Mouse (Mus musculus): Measurements from ENCODE around the gene Ptprm. TPM values are rescaled to one million over a fixed set of nuclear protein-coding genes. Genes with fewer than 3 reads are reported as not detected.

Gene Ptprm
- polyA plus RNA-seq, 1 experiment from 2014 or later: 1.0 TPM

DNA sequence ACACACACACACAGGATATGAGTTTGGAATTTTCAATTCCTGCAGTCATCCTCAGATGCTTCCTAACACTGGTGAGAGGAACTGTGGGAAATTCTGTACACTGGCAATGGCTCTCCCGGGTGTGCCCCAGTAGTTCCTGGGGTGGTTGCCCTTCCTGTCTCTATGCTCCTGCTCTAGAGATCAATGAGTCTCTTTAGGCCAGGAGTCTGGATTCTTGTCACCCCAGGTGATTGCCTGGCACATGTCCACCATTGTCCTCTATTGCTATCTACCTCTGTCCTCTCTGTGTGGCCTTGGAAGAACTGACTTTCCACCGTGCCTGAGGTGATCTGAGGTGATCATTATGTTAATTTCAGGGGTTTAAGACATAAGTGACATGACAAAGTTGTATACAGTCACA, 10.8 kb downstream of the Ptprm start:
- Histone ChIP-seq H3K36me3 (no peaks in the 10 kb centered on the region), H3K4me1 (replicated peaks) (no peaks in the 10 kb centered on the region), H3K9ac (no peak overlapping the region), H3K4me3 (replicated peaks) (no peak overlapping the region), H3K27ac (no peak overlapping the region), H3K4me2 (no peak overlapping the region), H3K9me3 (replicated peaks) (no peaks in the 10 kb centered on the region), H3K27me3 (no peaks in the 10 kb centered on the region)
- ATAC-seq (ENCODE audit: low read depth) (no peak), DNase-seq (no peak)
- 58% methylated on average over 2 of the region's 2 CpGs for WGBS (ENCODE audit: insufficient replicate concordance)

DNA sequence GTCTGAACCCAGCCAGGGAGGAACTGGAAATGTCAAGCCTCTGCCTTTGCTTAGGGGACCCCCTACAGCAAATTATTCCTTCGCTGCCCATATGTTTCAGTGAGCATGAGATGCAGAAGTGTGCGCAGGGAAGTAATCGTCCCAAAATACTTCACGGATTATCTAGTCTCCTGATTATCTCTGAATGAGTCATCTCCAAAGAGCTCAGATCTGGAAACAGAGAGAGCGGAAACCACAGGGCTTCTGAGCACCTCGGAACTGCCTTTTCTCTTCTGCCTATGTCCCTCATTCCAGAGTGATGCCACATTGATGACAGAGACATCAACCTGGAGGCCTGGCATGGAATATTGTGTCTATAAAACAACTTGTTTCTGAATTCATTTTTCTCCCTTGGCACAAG, 11.3 kb downstream of the Ptprm start:
- WGBS (ENCODE audit: insufficient replicate concordance): 62% methylated on average over 6 of the region's 6 CpGs
- H3K9me3 ChIP-seq (replicated peaks): no peaks in the 10 kb centered on the region
- ATAC-seq (ENCODE audit: low read depth): no peak

DNA sequence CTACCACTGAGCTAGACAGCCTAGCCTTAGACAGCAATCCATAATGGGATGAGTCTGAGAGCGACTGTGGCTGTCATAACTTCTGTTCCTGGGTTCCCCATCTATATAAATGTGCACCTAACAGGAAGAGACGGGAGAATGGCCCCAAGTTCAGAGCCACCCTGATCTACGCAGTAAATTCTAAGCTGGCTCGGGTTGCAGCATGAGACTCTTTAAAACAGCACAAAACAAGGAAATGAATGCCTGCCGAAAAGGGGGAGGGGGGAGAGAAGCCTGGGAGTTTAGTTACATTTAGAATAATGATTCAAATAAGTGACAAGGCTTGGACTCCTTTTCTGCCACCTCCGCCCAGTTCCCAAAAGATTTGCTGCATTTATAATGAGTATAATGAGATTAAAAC, 13.9 kb downstream of the Ptprm start:
- no peak overlapping the region for H3K4me3 ChIP-seq (replicated peaks)
- H3K27ac ChIP-seq: no peak overlapping the region
- H3K9ac ChIP-seq: no peak overlapping the region
- no peaks in the 10 kb centered on the region for H3K36me3 ChIP-seq
- no peak overlapping the region for H3K4me2 ChIP-seq
- 71% methylated on average over 6 of the region's 6 CpGs for WGBS (ENCODE audit: insufficient replicate concordance)
- ATAC-seq (ENCODE audit: low read depth) (no peak), DNase-seq (no peak)
- H3K27me3 ChIP-seq: no peaks in the 10 kb centered on the region
- no peaks in the 10 kb centered on the region for H3K9me3 ChIP-seq (replicated peaks)
- no peaks in the 10 kb centered on the region for H3K4me1 ChIP-seq (replicated peaks)

More for the DNA sequence above, 11.3 kb downstream of the Ptprm start:
- Histone ChIP-seq H3K36me3 (no peaks in the 10 kb centered on the region), H3K4me1 (replicated peaks) (no peaks in the 10 kb centered on the region), H3K27ac (no peak overlapping the region), H3K4me2 (no peak overlapping the region), H3K27me3 (no peaks in the 10 kb centered on the region), H3K4me3 (replicated peaks) (no peak overlapping the region), H3K9ac (no peak overlapping the region)
- DNase-seq: no peak

DNA sequence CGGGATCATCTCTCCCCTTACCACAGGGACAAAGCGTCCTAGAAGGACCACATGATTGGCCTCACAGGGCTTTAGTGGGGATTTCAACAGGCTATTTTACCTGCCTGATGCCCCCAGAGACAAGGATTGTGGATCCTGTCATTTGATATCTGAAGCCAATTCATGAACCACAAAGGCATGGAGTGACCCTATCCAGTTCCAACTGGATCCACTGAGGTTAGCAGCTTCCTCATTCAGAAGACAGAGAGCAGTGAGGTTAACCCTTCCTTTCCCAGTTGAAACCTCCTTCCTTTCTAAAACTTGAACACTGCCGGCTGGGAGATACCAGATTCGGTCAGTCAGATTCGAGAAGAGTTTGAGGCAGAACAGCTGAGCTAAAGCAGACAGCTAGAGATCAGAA, 14.7 kb downstream of the Ptprm start:
- ATAC-seq (ENCODE audit: low read depth): no peak
- no peak for DNase-seq
- Histone ChIP-seq H3K4me3 (replicated peaks) (no peak overlapping the region), H3K9me3 (replicated peaks) (no peaks in the 10 kb centered on the region), H3K36me3 (no peaks in the 10 kb centered on the region), H3K9ac (no peak overlapping the region), H3K4me1 (replicated peaks) (no peaks in the 10 kb centered on the region), H3K27me3 (no peaks in the 10 kb centered on the region), H3K4me2 (no peak overlapping the region), H3K27ac (no peak overlapping the region)
- 57% methylated on average over 5 of the region's 5 CpGs for WGBS (ENCODE audit: insufficient replicate concordance)

DNA sequence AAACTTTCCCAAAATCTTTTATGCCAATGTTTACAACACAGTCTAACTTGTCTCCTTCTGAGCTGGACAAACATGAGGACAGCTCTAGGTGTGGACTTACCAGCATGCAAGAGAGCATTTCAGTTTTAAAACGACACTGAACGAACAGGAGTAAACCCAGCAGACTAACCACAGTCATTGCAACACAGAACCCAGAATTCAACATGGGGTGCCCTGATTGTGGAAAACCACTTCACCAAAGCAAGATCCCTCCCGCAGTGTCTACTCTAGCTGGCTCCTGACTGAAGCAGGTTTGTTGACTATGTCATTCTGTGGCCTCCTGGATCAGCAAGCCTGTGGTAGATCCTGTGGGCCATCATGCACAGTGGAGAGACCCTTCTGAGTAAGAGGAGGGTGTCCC, 19.9 kb downstream of the Ptprm start:
- DNase-seq: no peak
- no peaks in the 10 kb centered on the region for H3K4me1 ChIP-seq (replicated peaks)
- H3K4me3 ChIP-seq (replicated peaks): no peak overlapping the region
- ATAC-seq (ENCODE audit: low read depth): no peak
- no peaks in the 10 kb centered on the region for H3K9me3 ChIP-seq (replicated peaks)
- no peaks in the 10 kb centered on the region for H3K36me3 ChIP-seq
- H3K9ac ChIP-seq: no peak overlapping the region
- H3K27me3 ChIP-seq: no peaks in the 10 kb centered on the region
- WGBS (ENCODE audit: insufficient replicate concordance): 37% methylated on average over 3 of the region's 3 CpGs
- no peak overlapping the region for H3K27ac ChIP-seq
- H3K4me2 ChIP-seq: no peak overlapping the region

DNA sequence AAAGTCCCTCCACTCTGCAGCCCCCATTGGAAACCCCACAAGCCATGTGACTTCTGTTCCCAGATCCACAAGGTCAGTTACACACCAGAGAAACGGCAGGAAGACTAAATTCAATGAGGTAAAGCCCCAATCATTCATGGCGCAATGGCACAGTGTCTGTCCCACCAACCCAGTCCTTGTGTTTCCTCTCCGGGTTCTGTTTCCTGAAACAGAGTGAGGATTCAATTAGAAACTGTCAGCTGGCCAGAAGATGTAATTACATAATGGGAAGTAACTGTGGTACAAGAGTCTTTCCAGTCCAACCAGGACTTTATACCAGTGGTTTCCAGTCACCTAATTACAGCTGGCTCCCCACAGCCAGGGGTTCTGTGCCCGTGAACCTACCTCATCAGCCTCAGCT, 24.8 kb downstream of the Ptprm start:
- ATAC-seq (ENCODE audit: low read depth): no peak
- Histone ChIP-seq H3K9ac (no peak overlapping the region), H3K27me3 (no peaks in the 10 kb centered on the region), H3K4me1 (replicated peaks) (no peaks in the 10 kb centered on the region), H3K4me2 (no peak overlapping the region), H3K4me3 (replicated peaks) (no peak overlapping the region), H3K36me3 (no peaks in the 10 kb centered on the region), H3K9me3 (replicated peaks) (no peaks in the 10 kb centered on the region), H3K27ac (no peak overlapping the region)
- DNase-seq: no peak
- 24% methylated on average over 4 of the region's 4 CpGs for WGBS (ENCODE audit: insufficient replicate concordance)

DNA sequence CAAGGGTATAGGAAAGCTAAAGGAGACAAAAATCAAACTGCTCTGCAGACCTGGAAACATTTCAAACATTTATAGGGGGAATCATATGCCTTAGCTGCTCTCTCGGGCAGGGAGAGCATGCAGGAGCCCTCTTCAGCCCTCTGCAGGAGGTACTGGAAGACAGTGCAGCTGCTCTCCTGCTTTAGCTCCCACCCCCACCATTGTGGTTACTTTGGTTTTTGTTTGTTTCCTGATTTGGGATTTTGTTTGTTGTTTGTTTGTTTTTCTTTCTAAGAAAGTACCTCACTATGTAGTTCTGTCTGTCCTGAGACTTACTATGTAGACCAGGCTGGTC, 29.8 kb downstream of the Ptprm start:
- H3K9me3 ChIP-seq (replicated peaks): no peaks in the 10 kb centered on the region
- H3K27ac ChIP-seq: no peak overlapping the region
- 38% methylated on average over 1 of the region's 1 CpGs for WGBS (ENCODE audit: insufficient replicate concordance)
- no peak for DNase-seq
- no peak for ATAC-seq (ENCODE audit: low read depth)
- H3K4me1 ChIP-seq (replicated peaks): no peaks in the 10 kb centered on the region
- H3K9ac ChIP-seq: no peak overlapping the region
- H3K27me3 ChIP-seq: no peaks in the 10 kb centered on the region
- no peak overlapping the region for H3K4me2 ChIP-seq
- H3K4me3 ChIP-seq (replicated peaks): no peak overlapping the region
- H3K36me3 ChIP-seq: no peaks in the 10 kb centered on the region

DNA sequence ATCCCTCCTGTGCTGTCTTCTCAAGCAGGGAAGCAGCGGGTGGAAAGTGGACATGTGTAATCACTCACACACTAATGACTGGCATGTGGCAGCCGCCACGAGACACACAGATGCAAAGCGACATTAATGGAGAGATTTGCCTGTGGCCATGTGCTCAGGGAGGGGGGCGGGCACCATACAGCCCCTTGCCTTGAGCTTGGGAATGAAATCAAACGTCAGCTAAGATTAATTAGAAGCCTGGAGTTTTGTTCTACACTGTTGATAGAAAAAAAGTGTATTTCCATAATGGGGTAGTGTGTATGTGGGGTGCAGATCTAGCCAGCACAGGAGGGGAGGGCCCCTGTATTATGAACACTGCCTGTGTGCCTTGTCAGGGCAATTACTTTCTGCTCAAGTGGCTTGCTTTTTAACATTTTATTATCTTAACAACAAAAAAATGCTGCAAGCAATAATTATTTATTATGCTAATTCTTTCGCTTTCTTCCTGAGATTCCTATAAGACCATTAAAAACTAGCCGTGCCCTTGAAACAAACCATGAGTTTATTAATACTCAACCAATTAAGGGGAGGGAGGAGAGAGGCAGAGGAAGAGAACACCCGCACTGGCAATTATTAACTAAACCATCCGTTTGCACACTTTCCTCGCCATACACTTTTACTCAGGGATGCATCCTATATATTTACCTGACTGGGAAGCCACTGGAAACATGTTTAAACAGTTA, 30.3 kb downstream of the Ptprm start:
- Histone ChIP-seq H3K4me3 (replicated peaks) (no peak overlapping the region), H3K9ac (no peak overlapping the region), H3K27ac (no peak overlapping the region), H3K4me2 (no peak overlapping the region), H3K9me3 (replicated peaks) (no peaks in the 10 kb centered on the region), H3K27me3 (no peaks in the 10 kb centered on the region), H3K4me1 (replicated peaks) (no peaks in the 10 kb centered on the region), H3K36me3 (no peaks in the 10 kb centered on the region)
- 61% methylated on average over 11 of the region's 11 CpGs for WGBS (ENCODE audit: insufficient replicate concordance)
- ATAC-seq (ENCODE audit: low read depth) (no peak), DNase-seq (no peak)

DNA sequence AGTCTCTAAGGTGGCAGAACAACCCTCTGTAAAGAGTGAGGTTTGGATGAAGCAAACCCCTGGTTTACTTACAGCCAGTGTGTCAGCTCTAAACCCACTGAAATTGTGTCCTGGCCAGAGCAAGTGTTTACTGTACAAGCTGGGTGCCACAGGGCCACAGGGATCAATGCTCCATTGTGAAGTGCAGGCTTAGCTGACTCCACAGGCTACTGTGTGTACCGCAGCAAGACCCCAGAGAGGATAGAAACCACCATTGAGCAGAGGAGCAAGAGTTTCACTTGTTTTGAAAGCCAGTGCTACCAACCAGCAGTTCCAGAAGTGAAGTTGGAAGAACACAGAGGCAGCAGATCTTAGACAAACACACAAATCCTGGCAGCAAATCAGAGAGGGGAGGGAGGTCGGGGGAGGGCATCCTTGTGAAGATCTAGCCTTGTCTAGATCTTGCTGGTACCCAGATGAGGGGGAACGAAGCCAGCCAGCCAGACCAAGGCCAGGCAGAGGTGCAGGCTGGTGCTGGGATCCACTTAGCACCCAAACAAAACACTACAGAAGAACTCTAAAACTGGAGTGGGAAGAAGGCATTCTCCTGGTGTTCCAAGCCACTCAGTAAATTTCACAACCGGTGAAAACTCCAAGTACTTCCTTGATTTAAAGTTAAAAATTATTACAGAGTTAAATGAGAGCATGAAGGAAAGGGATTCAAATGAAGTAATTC, 39.6 kb downstream of the Ptprm start:
- DNase-seq (no peak), ATAC-seq (ENCODE audit: low read depth) (no peak)
- Histone ChIP-seq H3K4me1 (replicated peaks) (no peaks in the 10 kb centered on the region), H3K9me3 (replicated peaks) (no peaks in the 10 kb centered on the region), H3K4me2 (no peak overlapping the region), H3K27ac (no peak overlapping the region), H3K4me3 (replicated peaks) (no peak overlapping the region), H3K36me3 (no peaks in the 10 kb centered on the region), H3K27me3 (no peaks in the 10 kb centered on the region), H3K9ac (no peak overlapping the region)
- WGBS (ENCODE audit: insufficient replicate concordance): 60% methylated on average over 4 of the region's 4 CpGs

DNA sequence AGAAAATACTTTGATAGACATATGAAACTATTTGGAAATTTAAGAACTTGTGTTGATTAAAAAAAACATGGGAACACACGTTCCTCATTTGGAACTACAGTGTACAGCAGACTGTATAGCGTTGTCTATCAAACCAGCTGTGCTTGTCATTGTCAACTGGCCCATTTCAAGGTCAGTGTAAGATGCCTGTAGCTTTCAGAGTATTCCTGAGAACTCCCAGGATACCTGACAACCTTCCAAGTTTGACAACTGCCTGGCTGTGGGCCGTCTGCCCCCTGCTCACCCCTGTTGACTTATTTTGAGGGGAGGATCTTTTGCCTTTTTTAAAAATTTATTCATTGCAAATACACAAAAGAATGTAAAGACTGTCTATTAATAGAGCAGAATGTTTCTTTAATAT, 45.8 kb downstream of the Ptprm start:
- Histone ChIP-seq H3K36me3 (no peaks in the 10 kb centered on the region), H3K4me1 (replicated peaks) (no peaks in the 10 kb centered on the region), H3K27me3 (no peaks in the 10 kb centered on the region), H3K9ac (no peak overlapping the region), H3K4me2 (no peak overlapping the region), H3K27ac (no peak overlapping the region), H3K4me3 (replicated peaks) (no peak overlapping the region), H3K9me3 (replicated peaks) (no peaks in the 10 kb centered on the region)
- ATAC-seq (ENCODE audit: low read depth): no peak
- DNase-seq: no peak
- WGBS (ENCODE audit: insufficient replicate concordance): 56% methylated on average over 3 of the region's 3 CpGs

DNA sequence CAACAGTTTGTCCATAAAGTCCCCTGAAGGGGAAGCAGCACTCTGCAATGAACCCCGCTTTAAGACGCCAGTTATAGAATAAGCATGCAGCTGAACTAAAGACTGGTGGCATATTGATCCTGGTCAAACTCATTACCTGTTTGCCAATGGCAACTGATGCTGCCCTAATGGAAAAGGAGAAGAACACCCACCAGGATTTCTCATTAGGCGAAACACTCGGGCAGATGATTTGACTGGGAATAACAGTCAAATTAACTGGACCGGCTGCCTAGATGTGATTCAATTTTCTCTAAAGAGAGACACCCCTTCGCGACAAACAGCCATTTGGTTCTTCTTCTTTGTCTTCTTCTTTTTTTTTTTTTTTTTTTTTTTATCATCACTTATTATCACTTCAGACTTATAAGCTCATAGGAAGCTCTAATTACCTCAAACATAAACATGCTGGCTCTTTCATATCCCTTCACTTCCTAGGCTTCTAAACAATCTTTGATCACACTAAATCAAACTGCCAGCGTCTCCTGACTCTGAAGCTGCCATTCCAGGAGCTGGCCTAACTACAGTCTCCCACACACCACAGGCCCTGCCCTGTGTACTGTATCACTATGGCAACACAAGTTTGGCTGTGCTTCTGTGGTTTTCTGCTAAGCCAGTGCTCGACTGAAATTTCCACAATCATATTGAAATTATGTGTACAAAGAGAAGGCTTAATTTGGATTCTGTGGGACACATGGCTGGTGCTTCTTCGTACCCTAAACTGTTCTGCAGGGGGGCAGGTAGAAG, 48.0 kb downstream of the Ptprm start:
- DNase-seq: no peak
- no peak for ATAC-seq (ENCODE audit: low read depth)
- Histone ChIP-seq H3K4me1 (replicated peaks) (no peaks in the 10 kb centered on the region), H3K4me3 (replicated peaks) (no peak overlapping the region), H3K27me3 (no peaks in the 10 kb centered on the region), H3K9ac (no peak overlapping the region), H3K36me3 (no peaks in the 10 kb centered on the region), H3K27ac (no peak overlapping the region), H3K9me3 (replicated peaks) (no peaks in the 10 kb centered on the region), H3K4me2 (no peak overlapping the region)
- WGBS (ENCODE audit: insufficient replicate concordance): 72% methylated on average over 10 of the region's 10 CpGs
